Mouse (Mus musculus): Measurements from ENCODE around the gene Ace3. TPM values are rescaled to one million over a fixed set of nuclear protein-coding genes. Genes with fewer than 3 reads are reported as not detected.
"Not testable (repeated sequence)": the region's sequence is repeated elsewhere in the genome, so short reads cannot be mapped to it uniquely, and the experiment has no call there.

The Ace3 gene
- total and polyA plus RNA-seq, 3 experiments: not detected

DNA sequence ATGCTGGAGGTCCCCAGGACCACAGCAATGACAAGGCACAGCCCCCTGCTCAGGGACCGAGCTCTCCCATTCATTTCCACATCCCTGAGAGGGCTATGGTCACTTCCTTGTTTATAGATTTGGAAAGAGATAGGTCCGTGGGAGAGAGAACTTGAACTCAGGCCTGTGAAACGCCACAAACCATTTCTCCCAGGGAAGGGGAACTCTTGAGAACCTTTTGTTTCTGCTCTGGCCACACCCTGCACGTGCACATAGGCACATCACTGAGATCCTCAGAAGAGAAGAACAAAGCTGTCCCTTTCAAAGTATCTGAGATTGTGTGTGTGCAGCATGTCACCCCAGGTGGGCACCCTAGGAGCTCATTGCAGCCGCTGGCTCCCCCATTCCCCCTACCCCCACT lies 15.8 kb upstream of the Ace3 start:
- no peak for DNase-seq

DNA sequence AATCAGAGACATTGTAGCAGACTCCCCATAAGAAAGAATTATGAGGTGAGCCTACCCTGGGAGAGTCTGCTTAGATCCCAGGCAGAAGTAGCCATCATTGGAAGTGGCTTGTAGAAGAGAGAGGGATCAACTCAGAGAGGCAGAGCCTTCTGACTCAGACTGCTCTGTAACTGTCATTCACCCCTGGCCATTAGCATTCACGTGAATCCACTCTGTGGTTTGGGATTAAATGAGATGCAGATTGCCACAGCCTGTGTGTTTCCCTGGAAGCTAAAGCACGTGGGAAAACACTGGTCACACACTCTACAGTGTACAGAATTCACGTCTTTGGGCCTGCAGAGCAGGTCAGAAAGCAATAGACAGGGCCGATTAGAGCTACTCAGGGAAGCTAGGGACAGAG lies 10.0 kb upstream of the Ace3 start:
- no peak for DNase-seq

DNA sequence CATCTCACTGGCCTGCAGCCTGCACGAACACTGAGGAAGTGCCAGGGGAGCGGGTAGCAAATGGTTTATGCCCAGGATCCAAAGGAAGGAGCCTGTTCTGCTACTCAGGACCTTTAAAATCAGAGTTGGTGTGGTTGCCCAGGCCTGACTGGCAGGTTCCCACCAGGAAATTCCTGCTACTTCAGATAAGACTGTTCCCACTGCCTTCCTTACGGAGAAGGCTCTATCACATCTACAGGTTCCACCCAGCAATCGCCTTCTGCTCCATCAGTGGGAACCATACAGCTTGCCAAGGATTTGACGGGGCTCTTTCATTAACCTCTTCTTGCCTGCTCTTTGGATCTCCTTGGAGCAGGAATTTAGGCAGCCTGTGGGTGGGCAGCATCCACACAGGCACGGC lies 7.0 kb upstream of the Ace3 start:
- DNase-seq: no peak

DNA sequence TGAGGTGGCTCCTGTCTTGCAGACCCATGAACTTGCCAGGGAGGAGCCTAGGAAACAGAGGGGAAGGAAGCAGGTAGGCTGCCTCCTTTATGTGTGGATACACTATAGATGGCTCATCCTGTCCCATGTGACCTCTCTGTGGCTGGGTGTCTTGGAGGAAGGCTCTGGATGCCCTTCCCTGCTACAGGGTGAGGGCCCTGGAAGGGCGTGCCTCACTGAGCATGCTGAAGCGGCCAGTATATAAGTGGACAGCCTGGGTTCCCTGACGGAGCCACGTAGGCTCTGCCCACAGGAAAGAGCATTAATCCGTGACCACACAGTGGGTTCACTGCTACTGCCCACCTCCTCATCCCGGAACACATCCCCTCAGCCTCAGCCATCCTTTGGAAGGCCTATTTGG lies 5.0 kb upstream of the Ace3 start:
- DNase-seq: no peak

DNA sequence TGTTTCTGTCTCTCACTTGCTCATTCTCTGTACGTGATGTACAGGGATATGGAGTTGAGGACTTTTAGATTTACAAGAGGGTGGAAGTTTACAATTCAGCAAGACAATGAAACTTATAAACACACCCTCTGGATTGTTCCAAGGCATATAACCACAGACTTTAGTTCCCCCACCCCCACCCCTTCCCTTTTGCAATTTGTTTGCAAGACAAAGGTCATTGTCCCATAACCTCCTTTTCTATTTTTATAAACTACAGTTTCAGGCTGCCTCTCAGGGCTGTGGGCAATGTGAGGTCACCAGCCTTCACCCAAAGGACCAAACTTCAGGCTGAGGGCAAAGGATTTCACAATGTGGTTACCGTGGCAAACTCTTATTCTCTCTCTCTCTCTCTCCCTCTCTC lies 4.2 kb upstream of the Ace3 start:
- peak; percentile 60 for DNase-seq

DNA sequence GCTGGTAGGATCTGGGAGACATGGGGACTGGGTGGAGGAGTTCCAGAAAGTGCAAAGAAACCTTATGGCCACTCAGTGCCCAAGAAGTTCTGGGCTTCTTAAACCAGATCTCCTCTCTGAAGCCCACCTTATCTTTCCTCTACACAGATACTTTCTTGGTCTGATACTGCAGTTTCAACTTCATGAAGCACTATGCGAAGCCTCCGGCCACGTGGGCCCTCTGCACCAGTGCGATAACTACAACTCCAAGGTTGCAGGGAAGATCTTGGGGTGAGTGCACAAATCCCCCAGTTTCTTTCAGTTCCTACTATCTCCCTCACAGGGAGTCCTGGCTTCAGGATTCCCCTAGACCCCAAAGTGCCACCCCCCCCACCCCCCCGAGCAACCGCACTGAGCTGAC lies 5.6 kb downstream of the Ace3 start:
- no peak for DNase-seq

DNA sequence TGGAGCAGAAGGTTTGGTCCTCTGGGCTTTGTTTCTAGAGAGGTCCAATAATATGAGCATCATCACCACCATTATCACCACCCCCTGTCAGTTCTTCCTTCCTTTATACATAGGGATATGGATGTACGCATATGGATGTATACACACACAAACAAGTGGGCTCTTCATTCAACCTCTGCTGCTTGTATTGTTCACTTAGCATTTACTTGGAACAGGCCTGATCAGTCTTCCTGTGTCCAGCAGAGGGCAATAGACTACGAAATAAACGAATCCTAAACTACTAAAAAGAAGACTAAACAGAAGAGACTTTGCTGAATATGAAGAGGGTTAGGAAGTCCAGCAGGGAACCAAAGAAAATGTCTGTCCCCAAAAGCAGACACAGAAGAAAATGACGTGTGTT lies 7.2 kb downstream of the Ace3 start:
- no peak for DNase-seq

DNA sequence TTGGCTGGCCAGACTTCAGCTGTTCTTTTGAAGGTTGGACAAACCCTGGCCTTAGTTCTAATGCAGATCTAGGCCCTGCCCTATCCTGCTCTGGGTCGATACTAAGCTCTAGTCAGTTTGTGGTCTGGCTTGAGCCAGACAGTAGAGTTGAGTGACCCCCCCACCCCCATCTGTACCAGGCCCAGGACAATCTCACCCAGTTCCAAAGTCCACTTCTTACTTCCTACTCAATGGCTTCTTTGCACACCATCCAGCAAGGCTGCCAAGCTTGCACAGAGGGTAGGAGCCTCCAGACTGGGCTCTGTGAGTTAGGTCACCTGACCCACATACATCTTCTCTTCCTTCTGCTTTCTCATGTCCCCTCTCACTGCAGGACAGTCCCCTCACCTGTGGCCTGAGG lies 10.1 kb downstream of the Ace3 start:
- no peak for DNase-seq

DNA sequence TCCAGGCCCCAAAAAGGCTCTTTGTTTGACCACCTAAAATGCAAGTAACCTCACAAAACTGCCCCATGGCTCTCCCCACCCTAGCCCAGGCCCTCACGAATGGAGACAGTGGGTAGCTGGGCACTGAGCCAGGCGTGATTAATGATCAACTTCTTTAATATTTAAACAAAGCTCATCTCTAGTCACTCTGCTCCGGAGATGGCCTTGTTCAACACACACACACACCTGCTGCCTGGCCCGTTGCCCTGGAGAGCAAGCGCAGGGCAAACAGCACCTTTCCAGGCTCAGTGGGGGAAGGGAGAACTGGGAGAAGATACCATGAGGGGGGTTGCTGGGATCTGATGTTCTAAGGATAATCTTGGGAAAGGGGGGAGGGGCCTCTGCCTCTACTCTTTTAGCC lies 11.5 kb downstream of the Ace3 start:
- no peak for DNase-seq

DNA sequence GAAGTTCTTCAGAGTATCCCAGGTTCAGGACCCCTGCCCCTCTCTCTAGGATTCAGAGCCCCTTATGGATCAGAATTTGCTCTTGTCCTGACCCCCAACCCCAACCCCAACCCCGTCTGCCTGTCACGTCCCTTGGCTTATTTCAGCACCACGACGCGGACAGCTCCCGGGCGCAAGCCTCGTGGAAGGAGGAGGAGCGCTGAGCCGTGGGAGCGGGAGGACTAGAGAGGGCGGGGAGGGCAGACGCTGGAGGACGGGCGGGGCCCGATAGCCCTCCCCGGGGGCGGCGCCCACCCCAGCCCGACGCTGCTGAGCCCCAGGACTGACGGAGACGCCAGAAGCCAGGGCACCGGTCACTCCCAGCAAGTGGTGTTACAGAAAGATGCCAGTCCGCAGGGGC lies 13.3 kb downstream of the Ace3 start, which contains the start of gene Kcnh6:
Gene Kcnh6, plus strand, starts transcription at position 304 of the 400 bp plus-strand sequence.
- peak; percentile 70 for DNase-seq

DNA sequence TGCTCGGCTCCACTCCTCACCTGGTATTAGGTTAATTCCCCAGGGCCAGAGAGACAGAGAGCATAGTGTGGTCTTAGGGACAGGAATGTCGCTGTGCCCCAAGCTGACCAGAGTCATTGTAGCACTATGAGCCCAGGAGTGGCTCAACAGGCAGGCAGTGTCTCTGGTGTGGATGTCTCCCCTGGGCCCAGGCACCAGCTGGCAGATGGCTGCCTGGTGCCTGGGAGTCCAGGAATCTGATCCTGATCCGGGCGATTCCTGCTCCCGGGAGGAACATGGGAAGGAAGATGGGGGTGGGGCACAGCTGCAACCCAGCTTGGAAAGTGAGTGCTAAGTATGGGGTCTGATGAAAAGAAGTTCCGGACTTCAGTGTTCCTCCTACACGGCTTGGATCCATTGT lies 18.2 kb downstream of the Ace3 start:
- no peak for DNase-seq

DNA sequence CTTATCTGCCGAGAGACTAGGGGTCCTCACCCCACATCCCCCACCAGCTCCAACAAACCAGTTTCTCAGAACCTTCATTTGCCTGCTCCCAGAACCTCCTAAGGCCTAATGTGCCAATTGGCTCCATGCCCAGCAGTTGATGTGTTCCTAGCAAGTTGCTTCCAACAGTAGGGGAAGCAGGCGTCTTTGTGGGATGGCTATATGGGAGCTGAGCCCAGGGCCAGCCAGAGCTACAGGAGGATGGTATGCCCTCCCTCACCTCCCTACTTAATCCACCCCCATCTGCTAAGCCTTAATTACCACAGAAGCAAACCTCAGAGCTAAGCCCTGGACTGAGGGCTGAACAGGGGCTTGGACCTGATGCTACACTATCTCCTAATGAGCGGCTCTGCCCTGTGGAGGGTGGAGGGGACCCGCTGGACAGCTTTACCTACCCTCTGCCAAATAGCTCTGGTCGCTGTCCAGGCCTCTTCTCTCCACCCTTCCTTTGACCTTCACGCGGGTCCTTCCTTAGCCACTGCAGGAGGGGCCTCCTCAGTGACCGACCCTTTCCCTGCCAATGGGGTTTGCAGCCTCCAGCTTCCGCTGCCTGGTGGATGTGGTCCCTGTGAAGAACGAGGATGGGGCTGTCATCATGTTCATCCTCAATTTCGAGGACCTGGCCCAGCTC lies 19.2 kb downstream of the Ace3 start:
- peak; percentile 30 for DNase-seq

DNA sequence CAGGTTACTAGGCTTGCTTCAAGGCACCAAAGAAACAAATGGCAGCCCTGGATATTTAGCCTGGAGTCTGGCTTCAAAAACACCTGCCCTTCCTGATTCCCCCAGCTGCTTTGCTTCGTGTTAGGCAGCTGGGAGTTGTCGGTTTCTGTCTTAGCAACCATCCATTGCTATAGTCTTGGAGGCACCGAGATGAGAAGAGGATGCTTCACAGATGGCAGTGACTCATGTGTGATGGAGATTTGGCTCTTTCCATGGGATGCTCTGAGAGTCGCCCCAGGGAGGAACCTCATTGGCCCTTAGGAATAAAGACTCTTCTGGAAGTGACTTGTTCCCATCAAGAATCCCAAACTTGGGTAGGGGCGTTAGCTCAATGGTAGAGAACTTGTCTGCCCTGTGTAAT lies 22.0 kb downstream of the Ace3 start:
- no peak for DNase-seq

DNA sequence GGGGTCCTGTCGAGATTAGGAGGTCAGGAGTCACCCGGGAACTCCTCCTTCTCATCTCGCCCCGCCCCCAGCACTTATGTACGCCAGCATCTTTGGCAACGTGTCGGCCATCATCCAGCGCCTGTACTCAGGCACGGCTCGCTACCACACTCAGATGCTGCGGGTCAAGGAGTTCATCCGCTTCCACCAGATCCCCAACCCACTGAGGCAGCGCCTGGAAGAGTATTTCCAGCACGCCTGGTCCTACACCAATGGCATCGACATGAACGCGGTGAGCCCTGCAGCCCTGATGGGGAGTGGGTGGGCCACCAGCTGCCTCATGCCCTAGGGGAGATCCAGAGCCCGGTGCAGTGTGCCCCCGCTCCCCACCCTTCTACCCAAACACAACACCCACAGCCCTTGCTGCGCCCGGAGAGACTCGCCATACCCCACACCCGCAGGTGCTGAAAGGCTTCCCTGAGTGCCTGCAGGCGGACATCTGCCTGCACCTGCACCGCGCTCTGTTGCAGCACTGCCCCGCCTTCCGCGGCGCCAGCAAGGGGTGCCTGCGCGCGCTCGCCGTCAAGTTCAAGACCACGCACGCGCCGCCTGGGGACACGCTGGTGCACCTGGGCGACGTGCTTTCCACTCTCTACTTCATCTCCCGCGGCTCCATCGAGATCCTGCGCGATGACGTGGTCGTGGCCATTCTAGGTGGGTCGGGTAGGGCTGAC lies 25.7 kb downstream of the Ace3 start:
- no peak for DNase-seq

DNA sequence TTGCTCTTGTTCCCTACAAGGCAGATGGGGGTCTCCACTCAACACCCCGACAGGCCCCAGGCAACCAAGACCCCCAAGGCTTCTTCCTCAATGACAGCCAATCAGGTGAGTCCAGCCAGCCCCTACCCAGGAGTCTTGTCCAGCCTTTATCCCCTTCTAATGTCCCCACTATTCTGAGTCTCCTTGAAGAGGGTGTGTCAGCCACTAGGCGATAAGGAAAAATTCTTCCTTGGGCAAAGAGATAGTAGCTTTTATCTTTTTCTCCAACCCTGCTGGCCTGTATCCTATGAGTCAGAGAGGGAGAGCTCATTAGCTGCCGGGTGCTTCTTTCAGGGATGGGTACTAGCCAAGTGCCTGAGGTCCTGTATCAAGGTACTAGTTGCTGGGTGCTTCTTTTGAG lies 31.3 kb downstream of the Ace3 start:
- DNase-seq: no peak

DNA sequence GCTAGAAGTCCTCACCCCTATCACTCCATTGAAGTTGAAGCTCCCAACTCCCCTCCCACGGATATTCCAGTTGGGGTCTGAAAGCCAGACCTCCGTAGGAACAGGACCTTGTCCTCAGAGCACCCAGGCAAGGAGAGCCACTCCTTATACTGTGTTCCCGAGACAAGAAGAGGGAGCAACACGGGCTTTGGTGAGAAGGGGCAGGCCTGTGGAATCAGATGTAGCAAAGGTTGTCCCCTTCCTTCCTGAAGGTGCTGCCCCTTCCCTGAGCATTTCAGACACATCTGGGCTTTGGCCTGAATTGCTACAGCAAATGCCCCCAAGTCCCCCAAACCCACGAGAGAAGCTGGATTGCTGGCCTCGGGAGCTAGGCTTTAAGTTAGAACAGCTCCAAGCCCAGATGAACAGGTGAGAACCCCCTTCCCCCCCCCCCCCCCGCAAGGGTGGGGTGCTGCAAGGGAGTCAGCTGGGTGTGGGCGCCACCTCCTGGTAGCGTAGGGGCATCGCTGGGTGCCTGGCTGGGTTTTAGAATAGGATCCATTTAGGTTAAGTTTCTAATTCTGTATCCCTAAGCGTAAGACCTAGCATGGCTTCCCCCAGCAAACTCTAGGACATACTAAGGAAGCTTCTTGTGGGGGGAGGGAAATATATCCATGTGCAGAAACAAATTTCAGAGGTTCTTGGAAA lies 32.1 kb downstream of the Ace3 start:
- DNase-seq: peak; percentile 60

DNA sequence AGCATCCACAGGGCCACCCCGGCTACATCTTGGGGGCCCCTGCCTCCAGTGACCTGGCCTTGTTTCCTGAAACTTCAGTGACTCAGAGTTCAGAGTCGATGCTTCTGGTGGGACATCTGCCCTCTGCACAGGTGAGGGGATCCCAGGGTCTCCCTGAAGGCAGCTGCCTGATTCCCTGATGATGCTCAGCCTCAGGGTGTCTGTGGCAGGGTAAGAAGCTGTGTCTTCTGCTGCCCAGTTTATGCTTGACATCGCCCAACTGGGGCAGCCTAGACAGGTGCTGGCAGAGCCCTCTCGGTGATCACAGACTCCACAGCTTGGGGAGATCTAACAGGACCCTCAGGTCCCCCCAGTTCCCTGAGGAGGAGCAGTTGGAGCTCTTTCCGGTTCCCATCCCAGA lies 33.1 kb downstream of the Ace3 start:
- DNase-seq: no peak

DNA sequence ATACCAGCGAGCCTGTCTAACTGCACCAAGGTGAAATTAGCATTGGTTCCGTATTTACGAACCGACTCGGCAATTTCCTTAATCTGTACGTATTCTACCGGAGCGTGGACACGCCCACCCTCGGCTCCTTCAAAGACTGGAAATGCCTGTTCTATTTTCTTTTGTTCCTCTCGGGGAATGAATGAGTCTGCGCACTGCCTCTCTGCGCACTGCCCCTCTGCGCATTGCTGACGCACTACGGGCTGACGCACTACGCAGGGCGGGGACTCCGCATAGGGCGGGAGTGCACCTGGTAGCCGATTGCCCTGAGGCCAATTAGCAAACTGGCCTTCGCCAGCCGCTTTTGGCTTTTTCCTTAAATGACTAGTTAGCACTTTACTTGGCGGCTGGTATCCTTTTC lies 37.6 kb downstream of the Ace3 start:
- not testable (repeated sequence) for DNase-seq

DNA sequence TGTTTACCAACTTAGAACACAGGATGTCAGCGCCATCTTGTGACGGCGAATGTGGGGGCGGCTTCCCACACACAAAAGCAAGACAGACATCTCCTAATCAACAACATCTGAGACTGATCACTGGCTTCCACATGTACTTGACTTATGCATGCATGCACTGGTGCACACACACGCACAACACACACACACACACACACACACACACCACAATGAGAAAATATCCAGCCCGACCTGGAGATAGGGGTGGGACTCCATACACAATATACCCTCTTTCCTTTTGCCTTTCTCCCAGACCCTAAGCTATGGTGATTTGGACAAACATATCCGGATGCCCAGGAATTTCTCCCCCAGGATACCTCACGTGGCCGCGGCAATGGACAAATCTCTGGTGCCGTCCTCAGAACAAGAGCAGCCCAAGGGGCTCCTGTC lies 39.0 kb downstream of the Ace3 start:
- DNase-seq: peak; percentile 28

DNA sequence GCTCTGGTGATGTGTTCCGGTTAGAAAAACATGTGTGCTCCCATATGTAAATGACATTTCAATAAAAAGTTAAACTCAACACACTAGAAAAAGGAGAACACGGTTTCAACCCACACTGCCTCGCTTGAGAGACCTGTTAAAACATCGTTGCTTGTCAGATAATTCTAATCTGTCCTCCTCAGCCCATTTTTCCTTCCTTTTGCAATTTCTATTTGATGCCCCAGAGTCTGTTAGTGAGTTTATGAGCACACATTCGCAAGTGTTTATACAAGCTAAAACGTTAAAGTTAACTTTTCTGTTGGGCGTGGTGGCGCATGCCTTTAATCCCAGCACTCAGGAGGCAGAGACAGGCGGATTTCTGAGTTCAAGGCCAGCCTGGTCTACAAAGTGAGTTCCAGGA lies 40.5 kb downstream of the Ace3 start:
- DNase-seq: no peak

DNA sequence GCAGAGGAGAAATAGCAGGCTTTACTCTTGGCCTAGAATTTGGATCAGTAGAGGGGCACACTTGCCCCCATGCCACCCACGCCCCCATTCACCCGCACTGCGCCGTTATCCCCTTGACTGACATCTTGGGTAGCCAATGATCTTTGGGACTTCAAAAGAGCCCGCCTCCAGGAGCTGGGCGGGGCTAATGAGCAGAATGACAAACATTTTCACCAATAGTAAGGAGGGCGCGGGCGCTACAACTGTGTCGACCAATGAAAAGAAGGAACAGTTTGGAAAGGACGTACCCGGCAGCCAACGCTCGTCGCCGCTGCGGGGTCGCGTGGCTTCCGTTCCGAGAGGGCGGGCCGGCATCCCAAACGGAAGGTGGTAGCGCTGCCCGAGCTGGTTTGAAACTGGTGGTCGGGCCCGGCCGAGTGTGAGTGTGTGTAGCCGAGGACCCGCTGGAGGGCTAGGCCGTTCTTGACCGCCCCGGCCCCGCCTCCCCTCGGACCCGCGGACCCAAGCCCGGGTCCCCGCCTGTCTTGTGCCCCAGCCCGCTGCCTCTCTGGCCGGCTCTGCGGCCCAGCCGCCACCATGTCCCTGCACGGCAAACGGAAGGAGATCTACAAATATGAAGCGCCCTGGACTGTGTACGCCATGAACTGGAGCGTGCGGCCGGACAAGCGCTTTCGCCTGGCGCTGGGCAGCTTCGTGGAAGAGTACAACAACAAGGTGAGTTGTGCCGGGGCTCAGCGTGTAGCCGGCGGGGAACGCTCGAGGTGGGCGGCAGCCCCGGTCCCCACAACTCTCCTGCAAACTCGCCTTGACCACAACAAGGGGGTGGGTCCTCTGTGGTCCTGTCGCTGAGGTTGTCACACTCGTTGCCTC lies 42.3 kb downstream of the Ace3 start, which contains the start of gene Dcaf7:
Gene Dcaf7, plus strand, starts transcription at position 325 of the 870 bp plus-strand sequence.
- peak; percentile 98 for DNase-seq

DNA sequence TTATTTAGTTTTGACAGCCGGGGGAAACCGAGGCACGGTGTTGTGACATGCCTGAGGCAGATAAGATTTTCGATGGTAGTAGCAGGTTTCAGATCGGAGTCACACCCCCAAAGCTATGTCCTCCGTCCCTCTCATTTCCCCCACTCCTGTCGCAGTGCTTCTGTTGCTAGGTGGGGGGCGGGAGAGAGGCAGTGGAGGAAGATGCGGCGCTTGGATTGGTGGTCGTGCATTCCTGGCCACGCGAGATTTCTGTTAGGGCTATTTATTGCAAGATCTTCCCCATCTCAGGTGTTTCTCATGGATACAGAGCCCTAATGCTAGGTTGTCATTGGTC lies 42.9 kb downstream of the Ace3 start:
- no peak for DNase-seq
